In genomic region chr9:22098993-22099696, GRCm38 (mm10) we compare ENCODE assay signal across 9 mouse cellular contexts. TPM values are rescaled to one million over a fixed set of nuclear protein-coding genes. Genes with fewer than 3 reads are reported as not detected.
A peak's percentile ranks its signal among the peaks of the same experiment; 100 is the strongest.
DNase-seq lines count a peak whose midpoint lies in the region; ATAC-seq and TF ChIP-seq lines count a peak whose summit lies in the region.
"Had no signal": no experiment of that assay in that cellular context is flagged by ENCODE, and none has a peak within 500 bp of the region (broad histone marks: within the 10 kb centered on the region; RNA-seq: fewer than 3 reads in every experiment).

Gene Cnn1, plus strand, starts transcription at chr9:22099216.

- no peak within 1 kb of the TSS for H3K4me2 ChIP-seq in forebrain, embryonic 14.5 days (ENCODE audit: low read length)
- H3K4me2 ChIP-seq in embryonic facial prominence, embryonic 13.5 days, result peak within 1 kb of the TSS; percentile 36
- H3K4me2 ChIP-seq in midbrain, embryonic 14.5 days (ENCODE audit: low read length), result no peak within 1 kb of the TSS

- no peak within 1 kb of the TSS for H3K4me3 ChIP-seq in forebrain, embryonic 14.5 days (ENCODE audit: low read depth, low read length)
- H3K4me3 ChIP-seq in forebrain, embryonic 10.5 days, result no peak within 1 kb of the TSS; the same call in 1 of the 2 replicates
- no peak within 1 kb of the TSS for H3K4me3 ChIP-seq in C2C12 (ENCODE audit: insufficient read depth, poor library complexity, severe bottlenecking)
- H3K4me3 ChIP-seq in embryonic facial prominence, embryonic 13.5 days, result peak within 1 kb of the TSS; percentile 1; the same call in 1 of the 2 replicates
- H3K4me3 ChIP-seq in midbrain, embryonic 14.5 days (replicated peaks; ENCODE audit: low read depth, low read length), result no peak within 1 kb of the TSS

- H3K9me3 ChIP-seq in forebrain, embryonic 14.5 days (replicated peaks; ENCODE audit: control insufficient read depth, low read length), result no peaks in the 10 kb centered on the region
- H3K9me3 ChIP-seq in forebrain, embryonic 10.5 days, result no peaks in the 10 kb centered on the region
- no peaks in the 10 kb centered on the region for H3K9me3 ChIP-seq in embryonic facial prominence, embryonic 13.5 days
- no peaks in the 10 kb centered on the region for H3K9me3 ChIP-seq in midbrain, embryonic 14.5 days (ENCODE audit: control insufficient read depth, low read length)

- no peaks in the 10 kb centered on the region for H3K36me3 ChIP-seq in forebrain, embryonic 14.5 days (ENCODE audit: control insufficient read depth, insufficient read depth, low read length)
- no peaks in the 10 kb centered on the region for H3K36me3 ChIP-seq in forebrain, embryonic 10.5 days (replicated peaks)
- no peaks in the 10 kb centered on the region for H3K36me3 ChIP-seq in C2C12 (ENCODE audit: control insufficient read depth, insufficient read depth)
- no peaks in the 10 kb centered on the region for H3K36me3 ChIP-seq in embryonic facial prominence, embryonic 13.5 days
- H3K36me3 ChIP-seq in midbrain, embryonic 14.5 days (ENCODE audit: control insufficient read depth, insufficient read depth, low read length), result no peaks in the 10 kb centered on the region

- peak within 1 kb of the TSS; percentile 62 for H3ac ChIP-seq in C2C12 (ENCODE audit: control insufficient read depth, insufficient read length, low read depth)

- 11% methylated on average over 14 of the region's 14 CpGs for WGBS in forebrain, embryonic 14.5 days
- 8% methylated on average over 14 of the region's 14 CpGs for WGBS in forebrain, embryonic 10.5 days
- 6% methylated on average over 14 of the region's 14 CpGs for WGBS in embryonic facial prominence, embryonic 13.5 days
- 10% methylated on average over 14 of the region's 14 CpGs for WGBS in large intestine, adult 2 months
- 9% methylated on average over 14 of the region's 14 CpGs for WGBS in midbrain, embryonic 14.5 days

- peaks cover 5% of the 10 kb centered on the region; the same call in 1 of the 2 replicates for H3K4me1 ChIP-seq in forebrain, embryonic 14.5 days (ENCODE audit: control insufficient read depth, insufficient read depth, low read length)
- H3K4me1 ChIP-seq in forebrain, embryonic 10.5 days, result peaks cover 19% of the 10 kb centered on the region
- H3K4me1 ChIP-seq in embryonic facial prominence, embryonic 13.5 days, result peaks cover 11% of the 10 kb centered on the region; the same call in 1 of the 2 replicates
- H3K4me1 ChIP-seq in midbrain, embryonic 14.5 days (ENCODE audit: control insufficient read depth, insufficient read depth, low read length), result 0 out of 2 replicates have a peak, but pooled peaks cover 4% of the 10 kb centered on the region

- peaks cover 16% of the 10 kb centered on the region for H3K27me3 ChIP-seq in forebrain, embryonic 14.5 days (replicated peaks; ENCODE audit: control insufficient read depth, insufficient read depth, low read length)
- H3K27me3 ChIP-seq in forebrain, embryonic 10.5 days (ENCODE audit: poor library complexity, severe bottlenecking), result peaks cover 66% of the 10 kb centered on the region
- H3K27me3 ChIP-seq in C2C12 (ENCODE audit: control insufficient read depth, insufficient read depth, insufficient read length), result no peaks in the 10 kb centered on the region
- H3K27me3 ChIP-seq in embryonic facial prominence, embryonic 13.5 days, result peaks cover 52% of the 10 kb centered on the region
- peaks cover 21% of the 10 kb centered on the region for H3K27me3 ChIP-seq in midbrain, embryonic 14.5 days (ENCODE audit: control insufficient read depth, insufficient read depth, low read length)

- no peaks in the 10 kb centered on the region for H3K79me2 ChIP-seq in C2C12 (ENCODE audit: control insufficient read depth, insufficient read depth)

- TF ChIP-seq CTCF in C2C12 (IDR thresholded peaks at IDR 0.05; ENCODE audit: control insufficient read depth, insufficient read depth, insufficient read length), result no peak

- H3K27ac ChIP-seq in forebrain, embryonic 14.5 days (ENCODE audit: low read depth, low read length), result no peak within 1 kb of the TSS
- H3K27ac ChIP-seq in forebrain, embryonic 10.5 days, result no peak within 1 kb of the TSS
- H3K27ac ChIP-seq in embryonic facial prominence, embryonic 13.5 days, result no peak within 1 kb of the TSS
- H3K27ac ChIP-seq in midbrain, embryonic 14.5 days (replicated peaks; ENCODE audit: low read depth, low read length), result no peak within 1 kb of the TSS
- H3K27ac ChIP-seq: liver, embryonic 14.5 days had no signal

- H3K79me3 ChIP-seq in C2C12 (ENCODE audit: low read depth), result no peaks in the 10 kb centered on the region

- no peak within 1 kb of the TSS for H3K9ac ChIP-seq in forebrain, embryonic 14.5 days (ENCODE audit: low read length)
- H3K9ac ChIP-seq in embryonic facial prominence, embryonic 13.5 days, result no peak within 1 kb of the TSS
- no peak within 1 kb of the TSS for H3K9ac ChIP-seq in midbrain, embryonic 14.5 days (replicated peaks; ENCODE audit: low read length)
- H3K9ac ChIP-seq: liver, embryonic 14.5 days had no signal

- DNase-seq in forebrain, embryonic 14.5 days (ENCODE audit: low spot score), result peak; percentile 16
- no peak for DNase-seq in forebrain, embryonic 10.5 days (ENCODE audit: extremely low spot score, low spot score)
- no peak for DNase-seq in large intestine, adult 2 months (ENCODE audit: low read depth, low spot score)
- DNase-seq in adipocyte (ENCODE audit: low spot score), result no peak
- no peak for DNase-seq in right cerebral cortex, postnatal 4 days
- no peak for DNase-seq in midbrain, embryonic 14.5 days

- ATAC-seq in forebrain, embryonic 14.5 days, result no peak
- no peak for ATAC-seq in embryonic facial prominence, embryonic 13.5 days (ENCODE audit: insufficient number of reproducible peaks, insufficient read depth, low FRiP score, low TSS enrichment, low read depth)
- no peak for ATAC-seq in midbrain, embryonic 14.5 days (ENCODE audit: low FRiP score, low TSS enrichment)

TF ChIP-seq in C2C12, 6 proteins besides CTCF, POLR2A, EP300 and RAD21:
- peak; percentile 53 for TF ChIP-seq USF1 (IDR thresholded peaks at IDR 0.05; ENCODE audit: low read depth)
- TF ChIP-seq MYOD1 (IDR thresholded peaks at IDR 0.05; ENCODE audit: control insufficient read depth, insufficient read length, low read depth), result no peak
TF ChIP-seq in C2C12: peak in this region for 1.

RNA-seq across cellular contexts. Expression of gene Cnn1, which starts in this region (rescaled TPM):
- polyA plus RNA-seq in forebrain, embryonic 14.5 days (2014; fragmentation: Nextera tagmentation; extraction: Ambion mirVana), result 0.19 and 0.72 TPM in 2 replicates
- 0.46 and 1.0 TPM in 2 replicates for polyA plus RNA-seq in forebrain, embryonic 10.5 days (2016; fragmentation: Nextera tagmentation; extraction: Ambion mirVana)
- polyA plus RNA-seq in C2C12 (2012; fragmentation: generic; extraction: Trizol), result 52.4 TPM
- polyA plus RNA-seq in embryonic facial prominence, embryonic 13.5 days (2015; fragmentation: Nextera tagmentation; extraction: Ambion mirVana), result 0.76 and 3.6 TPM in 2 replicates
- polyA plus RNA-seq in large intestine, adult 2 months (2012; rRNA removed), result 253 and 296 TPM in 2 replicates
- 0.58 and 0.61 TPM in 2 replicates for polyA plus RNA-seq in midbrain, embryonic 14.5 days (2014; fragmentation: Nextera tagmentation; extraction: Ambion mirVana)

Comparison
In these comparisons a context has a peak if more than half of its experiments do, and no peak if none do; other contexts are left out.
1. RNA of gene Cnn1 (polyA plus RNA-seq): 253 to 296 TPM in large intestine, adult 2 months and 52.4 TPM in C2C12 (single experiment); 0.46 to 1.0 TPM in forebrain, embryonic 10.5 days, 0.76 to 3.6 TPM in embryonic facial prominence, embryonic 13.5 days, 0.58 to 0.61 TPM in midbrain, embryonic 14.5 days and 0.19 to 0.72 TPM in forebrain, embryonic 14.5 days; every median in the first group is over 10 times any median in the second.
2. Peak in DNase-seq in forebrain, embryonic 14.5 days; RNA of the gene not detected or under 1 TPM.